Mouse (Mus musculus): ENCODE results near the gene Ms4a13. TPM values are rescaled to one million over a fixed set of nuclear protein-coding genes. Genes with fewer than 3 reads are reported as not detected.
"Not testable (repeated sequence)": the region's sequence is repeated elsewhere in the genome, so short reads cannot be mapped to it uniquely, and the experiment has no call there.

The Ms4a13 gene
- polyA plus RNA-seq, 2 experiments, result not detected

- Histone ChIP-seq H3K4me2 (replicated peaks; ENCODE audit: low read depth, low read length, severe bottlenecking) (no peak overlapping the region), H3K4me1 (ENCODE audit: control insufficient read depth, insufficient read depth, low read length) (0 out of 2 replicates have a peak, but pooled peaks cover 3% of the 10 kb centered on the region), H3K27ac (replicated peaks; ENCODE audit: low read depth, low read length) (no peak overlapping the region), H3K36me3 (ENCODE audit: control insufficient read depth, insufficient read depth, low read length) (no peaks in the 10 kb centered on the region), H3K27me3 (ENCODE audit: control insufficient read depth, insufficient read depth, low read length) (no peaks in the 10 kb centered on the region), H3K9ac (ENCODE audit: low read depth, low read length, severe bottlenecking) (no peak overlapping the region), H3K9me3 (ENCODE audit: control insufficient read depth, low read length) (no peaks in the 10 kb centered on the region), H3K4me3 (replicated peaks; ENCODE audit: low read length) (no peak overlapping the region)
- WGBS, result 80% methylated on average over 5 of the region's 5 CpGs
- no peak for ATAC-seq (ENCODE audit: low FRiP score, low read depth)
- no peak for DNase-seq (ENCODE audit: low spot score)
- TF ChIP-seq POLR2A (IDR thresholded peaks at IDR 0.05; ENCODE audit: borderline replicate concordance, extremely low read depth, insufficient read depth, insufficient read length), result no peak
Observed at GRCm38 (mm10) chr19:11234244-11234643, 37.7 kb upstream of the Ms4a13 start.

- no peak for ATAC-seq (ENCODE audit: low FRiP score, low read depth)
- DNase-seq (ENCODE audit: low spot score), result no peak
- H3K4me3 ChIP-seq (replicated peaks; ENCODE audit: low read length), result no peak within 1 kb of the TSS
- no peak within 1 kb of the TSS for H3K27ac ChIP-seq (replicated peaks; ENCODE audit: low read depth, low read length)
- 0 out of 2 replicates have a peak, but pooled peaks cover 3% of the 10 kb centered on the region for H3K4me1 ChIP-seq (ENCODE audit: control insufficient read depth, insufficient read depth, low read length)
- H3K36me3 ChIP-seq (ENCODE audit: control insufficient read depth, insufficient read depth, low read length), result no peaks in the 10 kb centered on the region
- no peak for TF ChIP-seq POLR2A (IDR thresholded peaks at IDR 0.05; ENCODE audit: borderline replicate concordance, extremely low read depth, insufficient read depth, insufficient read length)
- no peak within 1 kb of the TSS for H3K9ac ChIP-seq (ENCODE audit: low read depth, low read length, severe bottlenecking)
- H3K27me3 ChIP-seq (ENCODE audit: control insufficient read depth, insufficient read depth, low read length), result no peaks in the 10 kb centered on the region
- no peaks in the 10 kb centered on the region for H3K9me3 ChIP-seq (ENCODE audit: control insufficient read depth, low read length)
- WGBS, result 69% methylated on average over 5 of the region's 5 CpGs
- H3K4me2 ChIP-seq (replicated peaks; ENCODE audit: low read depth, low read length, severe bottlenecking), result no peak within 1 kb of the TSS
Observed at GRCm38 (mm10) chr19:11232348-11232747, 35.8 kb upstream of the Ms4a13 start, which contains the start of gene Ms4a12. Ms4a12 (minus strand) TSS chr19:11232448.

- WGBS, result 52% methylated on average over 1 of the region's 1 CpGs
- no peaks in the 10 kb centered on the region for H3K4me1 ChIP-seq (ENCODE audit: control insufficient read depth, insufficient read depth, low read length)
- no peaks in the 10 kb centered on the region for H3K36me3 ChIP-seq (ENCODE audit: control insufficient read depth, insufficient read depth, low read length)
- no peaks in the 10 kb centered on the region for H3K27me3 ChIP-seq (ENCODE audit: control insufficient read depth, insufficient read depth, low read length)
- ATAC-seq (ENCODE audit: low FRiP score, low read depth), result no peak
- TF ChIP-seq POLR2A (IDR thresholded peaks at IDR 0.05; ENCODE audit: borderline replicate concordance, extremely low read depth, insufficient read depth, insufficient read length), result no peak
- H3K4me3 ChIP-seq (replicated peaks; ENCODE audit: low read length), result no peak overlapping the region
- H3K9me3 ChIP-seq (ENCODE audit: control insufficient read depth, low read length), result no peaks in the 10 kb centered on the region
- H3K4me2 ChIP-seq (replicated peaks; ENCODE audit: low read depth, low read length, severe bottlenecking), result no peak overlapping the region
- H3K9ac ChIP-seq (ENCODE audit: low read depth, low read length, severe bottlenecking), result no peak overlapping the region
- H3K27ac ChIP-seq (replicated peaks; ENCODE audit: low read depth, low read length), result no peak overlapping the region
- no peak for DNase-seq (ENCODE audit: low spot score)
Observed at GRCm38 (mm10) chr19:11192552-11192951, 4.0 kb downstream of the Ms4a13 start.

- Histone ChIP-seq H3K4me3 (replicated peaks; ENCODE audit: low read length) (no peak overlapping the region), H3K4me1 (ENCODE audit: control insufficient read depth, insufficient read depth, low read length) (no peaks in the 10 kb centered on the region), H3K36me3 (ENCODE audit: control insufficient read depth, insufficient read depth, low read length) (no peaks in the 10 kb centered on the region), H3K27me3 (ENCODE audit: control insufficient read depth, insufficient read depth, low read length) (no peaks in the 10 kb centered on the region), H3K9ac (ENCODE audit: low read depth, low read length, severe bottlenecking) (no peak overlapping the region), H3K4me2 (replicated peaks; ENCODE audit: low read depth, low read length, severe bottlenecking) (no peak overlapping the region), H3K9me3 (ENCODE audit: control insufficient read depth, low read length) (no peaks in the 10 kb centered on the region), H3K27ac (replicated peaks; ENCODE audit: low read depth, low read length) (no peak overlapping the region)
- WGBS, result 12% methylated on average over 5 of the region's 5 CpGs
- DNase-seq (ENCODE audit: low spot score) (no peak), ATAC-seq (ENCODE audit: low FRiP score, low read depth) (no peak)
- TF ChIP-seq POLR2A (IDR thresholded peaks at IDR 0.05; ENCODE audit: borderline replicate concordance, extremely low read depth, insufficient read depth, insufficient read length), result no peak
Observed at GRCm38 (mm10) chr19:11184121-11184520, 12.4 kb downstream of the Ms4a13 start.

GRCm38 (mm10) chr19:11177464-11177863 lies 19.1 kb downstream of the Ms4a13 start:
- Histone ChIP-seq H3K27ac (replicated peaks; ENCODE audit: low read depth, low read length) (no peak overlapping the region), H3K9me3 (ENCODE audit: control insufficient read depth, low read length) (no peaks in the 10 kb centered on the region), H3K4me1 (ENCODE audit: control insufficient read depth, insufficient read depth, low read length) (no peaks in the 10 kb centered on the region), H3K27me3 (ENCODE audit: control insufficient read depth, insufficient read depth, low read length) (no peaks in the 10 kb centered on the region), H3K9ac (ENCODE audit: low read depth, low read length, severe bottlenecking) (no peak overlapping the region), H3K4me3 (replicated peaks; ENCODE audit: low read length) (no peak overlapping the region), H3K36me3 (ENCODE audit: control insufficient read depth, insufficient read depth, low read length) (no peaks in the 10 kb centered on the region), H3K4me2 (replicated peaks; ENCODE audit: low read depth, low read length, severe bottlenecking) (no peak overlapping the region)
- no peak for TF ChIP-seq POLR2A (IDR thresholded peaks at IDR 0.05; ENCODE audit: borderline replicate concordance, extremely low read depth, insufficient read depth, insufficient read length)
- 71% methylated on average over 2 of the region's 2 CpGs for WGBS
- no peak for ATAC-seq (ENCODE audit: low FRiP score, low read depth)
- DNase-seq (ENCODE audit: low spot score), result no peak

GRCm38 (mm10) chr19:11165172-11165571 lies 31.4 kb downstream of the Ms4a13 start, which contains the start of gene 1700025F22Rik:
1700025F22Rik (minus strand) TSS chr19:11165320.
- no peak within 1 kb of the TSS for H3K9ac ChIP-seq (ENCODE audit: low read depth, low read length, severe bottlenecking)
- no peaks in the 10 kb centered on the region for H3K27me3 ChIP-seq (ENCODE audit: control insufficient read depth, insufficient read depth, low read length)
- no peaks in the 10 kb centered on the region for H3K9me3 ChIP-seq (ENCODE audit: control insufficient read depth, low read length)
- no peaks in the 10 kb centered on the region for H3K4me1 ChIP-seq (ENCODE audit: control insufficient read depth, insufficient read depth, low read length)
- H3K4me3 ChIP-seq (replicated peaks; ENCODE audit: low read length), result no peak within 1 kb of the TSS
- no peak for TF ChIP-seq POLR2A (IDR thresholded peaks at IDR 0.05; ENCODE audit: borderline replicate concordance, extremely low read depth, insufficient read depth, insufficient read length)
- no peak within 1 kb of the TSS for H3K27ac ChIP-seq (replicated peaks; ENCODE audit: low read depth, low read length)
- H3K36me3 ChIP-seq (ENCODE audit: control insufficient read depth, insufficient read depth, low read length), result no peaks in the 10 kb centered on the region
- no peak for ATAC-seq (ENCODE audit: low FRiP score, low read depth)
- 43% methylated on average over 10 of the region's 10 CpGs for WGBS
- H3K4me2 ChIP-seq (replicated peaks; ENCODE audit: low read depth, low read length, severe bottlenecking), result no peak within 1 kb of the TSS
- DNase-seq (ENCODE audit: low spot score), result no peak

GRCm38 (mm10) chr19:11157890-11158289 lies 38.6 kb downstream of the Ms4a13 start:
- H3K4me1 ChIP-seq (ENCODE audit: control insufficient read depth, insufficient read depth, low read length); H3K9ac ChIP-seq (ENCODE audit: low read depth, low read length, severe bottlenecking); H3K4me2 ChIP-seq (replicated peaks; ENCODE audit: low read depth, low read length, severe bottlenecking); H3K27ac ChIP-seq (replicated peaks; ENCODE audit: low read depth, low read length); H3K4me3 ChIP-seq (replicated peaks; ENCODE audit: low read length); DNase-seq (ENCODE audit: low spot score); H3K27me3 ChIP-seq (ENCODE audit: control insufficient read depth, insufficient read depth, low read length); H3K9me3 ChIP-seq (ENCODE audit: control insufficient read depth, low read length); ATAC-seq (ENCODE audit: low FRiP score, low read depth); H3K36me3 ChIP-seq (ENCODE audit: control insufficient read depth, insufficient read depth, low read length): not testable (repeated sequence)
- 73% methylated on average over 6 of the region's 6 CpGs for WGBS
